Mouse (Mus musculus) hindbrain, postnatal 0 days (tissue): ENCODE measurements at regions not wholly inside any gene's neighbourhood (a gene's known extent, or its start where the extent isn't known, plus 50 kb on each side); places are given as distances from the start of the nearest gene placed in this dataset.
"Not testable (repeated sequence)": the region's sequence is repeated elsewhere in the genome, so short reads cannot be mapped to it uniquely, and the experiment has no call there.

ENCODE experiments used
- ATAC-seq: fragments of 200-750 bp; cut with Nextera tagmentation; 2 replicates; pipeline ENCODE4 v1.8.0; 2017; ENCODE audit warnings: mild to moderate bottlenecking, moderate TSS enrichment, moderate library complexity
- DNase-seq: peaks from one replicate; pipeline ENCODE4 v3.0.0-alpha.2; 2015; ENCODE audit warnings: low spot score
- H3K27ac ChIP-seq: fragments of 300-500 bp; sonication (generic); 2 replicates; pipeline ENCODE4 v1.5.1; 2014; ENCODE audit warnings: mild to moderate bottlenecking
- H3K27me3 ChIP-seq: fragments of 300-500 bp; sonication (generic); 2 replicates; pipeline ENCODE4 v1.6.1; 2014; ENCODE audit warnings: low read length, mixed read lengths; ENCODE audit not compliant: insufficient read depth
- H3K36me3 ChIP-seq: fragments of 300-500 bp; sonication (generic); 2 replicates; pipeline ENCODE4 v1.6.1; 2014; ENCODE audit warnings: low read length, mixed read lengths; ENCODE audit not compliant: insufficient read depth
- H3K4me1 ChIP-seq: fragments of 300-500 bp; sonication (generic); 2 replicates; pipeline ENCODE4 v1.6.1; 2014; ENCODE audit warnings: antibody characterized with exemption, low read length, mixed read lengths; ENCODE audit not compliant: insufficient read depth
- H3K4me2 ChIP-seq: fragments of 300-500 bp; sonication (generic); 2 replicates; pipeline ENCODE4 v1.6.1; 2014; ENCODE audit warnings: low read depth, mild to moderate bottlenecking, low read length, moderate library complexity, mixed read lengths
- H3K4me3 ChIP-seq: fragments of 300-500 bp; sonication (generic); 2 replicates; pipeline ENCODE4 v1.5.1; 2014; ENCODE audit warnings: low read length
- H3K9ac ChIP-seq: fragments of 300-500 bp; sonication (generic); replicated peaks from 2 replicates; pipeline ENCODE4 v1.6.1; 2014; ENCODE audit warnings: mild to moderate bottlenecking, low read length, moderate library complexity, mixed read lengths
- H3K9me3 ChIP-seq: fragments of 300-500 bp; sonication (generic); 2 replicates; pipeline ENCODE4 v1.6.1; 2016; ENCODE audit warnings: low read length, mixed read lengths
- CTCF ChIP-seq: IDR thresholded peaks from 2 replicates; pipeline ENCODE4 v1.5.1; 2016; ENCODE audit warnings: antibody characterized with exemption, control low read depth, low read depth
- WGBS: fragments of 180-500 bp; shearing (Covaris S2); extraction: QIAGEN DNeasy Blood & Tissue Kit; methylation state at CpG from one replicate; pipeline ENCODE4 v1.1.7; 2014; 5-methylcytosine and 5-hydroxymethylcytosine counted together

- no peak overlapping the region for H3K27ac ChIP-seq
- no peak for ATAC-seq
- H3K4me2 ChIP-seq, result no peak overlapping the region
- H3K36me3 ChIP-seq, result no peaks in the 10 kb centered on the region
- WGBS, result 88% methylated on average over 5 of the region's 5 CpGs
- no peak overlapping the region for H3K4me3 ChIP-seq
- no peaks in the 10 kb centered on the region for H3K9me3 ChIP-seq
- DNase-seq, result no peak
- no peak overlapping the region for H3K9ac ChIP-seq
- TF ChIP-seq CTCF, result no peak
- H3K4me1 ChIP-seq, result no peaks in the 10 kb centered on the region
- H3K27me3 ChIP-seq, result no peaks in the 10 kb centered on the region
Observed at GRCm38 (mm10) chr10:104684717-104685336, 491.0 kb downstream of the Gm4340 start.

GRCm38 (mm10) chr10:104685857-104686256, 492.0 kb downstream of the Gm4340 start:
- no peaks in the 10 kb centered on the region for H3K36me3 ChIP-seq
- no peak overlapping the region for H3K4me2 ChIP-seq
- TF ChIP-seq CTCF, result no peak
- WGBS, result 51% methylated on average over 3 of the region's 3 CpGs
- H3K4me1 ChIP-seq, result no peaks in the 10 kb centered on the region
- H3K9ac ChIP-seq, result no peak overlapping the region
- H3K9me3 ChIP-seq, result no peaks in the 10 kb centered on the region
- no peak overlapping the region for H3K4me3 ChIP-seq
- H3K27me3 ChIP-seq, result no peaks in the 10 kb centered on the region
- ATAC-seq, result no peak
- no peak overlapping the region for H3K27ac ChIP-seq
- peak; percentile 17 for DNase-seq

- ATAC-seq (no peak), DNase-seq (no peak)
- no peak overlapping the region for H3K27ac ChIP-seq
- H3K4me2 ChIP-seq, result no peak overlapping the region
- no peaks in the 10 kb centered on the region for H3K4me1 ChIP-seq
- no peak overlapping the region for H3K9ac ChIP-seq
- no peak overlapping the region for H3K4me3 ChIP-seq
- no peaks in the 10 kb centered on the region for H3K9me3 ChIP-seq
- H3K27me3 ChIP-seq, result no peaks in the 10 kb centered on the region
- H3K36me3 ChIP-seq, result no peaks in the 10 kb centered on the region
- TF ChIP-seq CTCF, result no peak
- WGBS, result 63% methylated on average over 6 of the region's 6 CpGs
Observed at GRCm38 (mm10) chr10:104686669-104687068, 492.8 kb downstream of the Gm4340 start.

- TF ChIP-seq CTCF, result no peak
- no peak overlapping the region for H3K9ac ChIP-seq
- no peaks in the 10 kb centered on the region for H3K4me1 ChIP-seq
- H3K36me3 ChIP-seq, result no peaks in the 10 kb centered on the region
- H3K4me2 ChIP-seq, result no peak overlapping the region
- WGBS, result 92% methylated on average over 3 of the region's 3 CpGs
- H3K27me3 ChIP-seq, result no peaks in the 10 kb centered on the region
- no peaks in the 10 kb centered on the region for H3K9me3 ChIP-seq
- ATAC-seq, result no peak
- no peak overlapping the region for H3K27ac ChIP-seq
- no peak overlapping the region for H3K4me3 ChIP-seq
- DNase-seq, result no peak
Observed at GRCm38 (mm10) chr10:104694974-104695373, 501.1 kb downstream of the Gm4340 start.

- ATAC-seq (no peak; the same call in 1 of the 2 replicates), DNase-seq (peak; percentile 28)
- no peaks in the 10 kb centered on the region for H3K9me3 ChIP-seq
- H3K4me1 ChIP-seq, result no peaks in the 10 kb centered on the region
- TF ChIP-seq CTCF, result no peak
- no peak overlapping the region for H3K27ac ChIP-seq
- H3K9ac ChIP-seq, result no peak overlapping the region
- H3K27me3 ChIP-seq, result no peaks in the 10 kb centered on the region
- no peak overlapping the region for H3K4me3 ChIP-seq
- H3K4me2 ChIP-seq, result no peak overlapping the region
- H3K36me3 ChIP-seq, result no peaks in the 10 kb centered on the region
Observed at GRCm38 (mm10) chr10:104708926-104709325, 515.1 kb downstream of the Gm4340 start.

- not testable (repeated sequence) for H3K27me3 ChIP-seq, H3K4me1 ChIP-seq, H3K27ac ChIP-seq, H3K4me2 ChIP-seq, H3K36me3 ChIP-seq, DNase-seq, ATAC-seq, H3K9ac ChIP-seq, H3K4me3 ChIP-seq, H3K9me3 ChIP-seq
- WGBS, result 34% methylated on average over 5 of the region's 5 CpGs
Observed at GRCm38 (mm10) chr10:104713281-104713915, 519.6 kb downstream of the Gm4340 start.
